Mouse (Mus musculus) cerebellum, postnatal 4 days (tissue): ENCODE measurements around the gene Pik3r5.

ENCODE experiments used
- DNase-seq, 2 experiments: peaks; one replicate each; pipeline ENCODE4 v3.0.0; 2022; ENCODE audit warnings: low spot score in 2 of 2, mixed read lengths in 1 of 2

Gene Pik3r5

GRCm38 (mm10) chr11:68448356-68448755, 16.4 kb downstream of the Pik3r5 start:
- DNase-seq: no peak

- DNase-seq: no peak
Measured at GRCm38 (mm10) chr11:68451282-68451735, 19.4 kb downstream of the Pik3r5 start.

GRCm38 (mm10) chr11:68451747-68452405, 20.0 kb downstream of the Pik3r5 start:
- no peak for DNase-seq

GRCm38 (mm10) chr11:68452740-68453139, 20.8 kb downstream of the Pik3r5 start:
- DNase-seq: no peak

- DNase-seq: no peak
Measured at GRCm38 (mm10) chr11:68453301-68453700, 21.4 kb downstream of the Pik3r5 start.

- no peak for DNase-seq
Measured at GRCm38 (mm10) chr11:68458086-68458485, 26.2 kb downstream of the Pik3r5 start.

GRCm38 (mm10) chr11:68459021-68459420, 27.1 kb downstream of the Pik3r5 start:
- DNase-seq: no peak

GRCm38 (mm10) chr11:68459486-68459885, 27.6 kb downstream of the Pik3r5 start:
- DNase-seq: no peak

- DNase-seq: no peak
Measured at GRCm38 (mm10) chr11:68462716-68463115, 30.8 kb downstream of the Pik3r5 start.

- DNase-seq: no peak
Measured at GRCm38 (mm10) chr11:68464260-68464659, 32.3 kb downstream of the Pik3r5 start.

GRCm38 (mm10) chr11:68465090-68465489, 33.2 kb downstream of the Pik3r5 start:
- no peak for DNase-seq

GRCm38 (mm10) chr11:68467441-68467840, 35.5 kb downstream of the Pik3r5 start:
- no peak for DNase-seq

GRCm38 (mm10) chr11:68467962-68468612, 36.2 kb downstream of the Pik3r5 start:
- no peak for DNase-seq

- DNase-seq: no peak
Measured at GRCm38 (mm10) chr11:68468886-68469285, 37.0 kb downstream of the Pik3r5 start.

- DNase-seq: no peak
Measured at GRCm38 (mm10) chr11:68472162-68472849, 40.4 kb downstream of the Pik3r5 start.

GRCm38 (mm10) chr11:68474600-68474999, 42.7 kb downstream of the Pik3r5 start:
- no peak for DNase-seq

GRCm38 (mm10) chr11:68475676-68476075, 43.8 kb downstream of the Pik3r5 start:
- no peak for DNase-seq

GRCm38 (mm10) chr11:68477661-68478060, 45.7 kb downstream of the Pik3r5 start:
- no peak for DNase-seq

- no peak for DNase-seq
Measured at GRCm38 (mm10) chr11:68478574-68478981, 46.7 kb downstream of the Pik3r5 start.

- no peak for DNase-seq
Measured at GRCm38 (mm10) chr11:68480660-68481059, 48.7 kb downstream of the Pik3r5 start.

- no peak for DNase-seq
Measured at GRCm38 (mm10) chr11:68482001-68482400, 50.1 kb downstream of the Pik3r5 start.

- no peak for DNase-seq
Measured at GRCm38 (mm10) chr11:68483213-68483612, 51.3 kb downstream of the Pik3r5 start.

- DNase-seq: peak in 1 of 2 experiments; percentile 28
Measured at GRCm38 (mm10) chr11:68484431-68484830, 52.5 kb downstream of the Pik3r5 start.
